Mouse (Mus musculus) liver, embryonic 14.5 days (tissue): ENCODE results near the gene Lrrc40. TPM values are rescaled to one million over a fixed set of nuclear protein-coding genes. Genes with fewer than 3 reads are reported as not detected.
A peak's percentile ranks its signal among the peaks of the same experiment; 100 is the strongest.

Experiments
- ATAC-seq: fragments of 200-750 bp; cut with Nextera tagmentation; 2 replicates; pipeline ENCODE4 v1.8.0; 2017; ENCODE audit warnings: moderate number of reproducible peaks, mild to moderate bottlenecking, moderate library complexity; ENCODE audit not compliant: insufficient read depth
- DNase-seq, 3 experiments: peaks; one replicate each; pipeline ENCODE4 v3.0.0-alpha.2; 2012 to 2013; ENCODE audit warnings: low read depth in 3 of 3, low spot score in 3 of 3
- H3K27ac ChIP-seq: fragments of 300-500 bp; sonication (generic); 2 replicates; pipeline ENCODE4 v1.5.1; 2014; ENCODE audit warnings: moderate library complexity, mild to moderate bottlenecking, control low read depth, inconsistent platforms
- H3K27me3 ChIP-seq: fragments of 300-500 bp; sonication (generic); 2 replicates; pipeline ENCODE4 v1.6.1; 2014; ENCODE audit warnings: mild to moderate bottlenecking, low read length, moderate library complexity; ENCODE audit not compliant: control insufficient read depth, insufficient read depth
- H3K36me3 ChIP-seq: fragments of 300-500 bp; sonication (generic); replicated peaks from 2 replicates; pipeline ENCODE4 v1.6.1; 2014; ENCODE audit warnings: low read depth; ENCODE audit not compliant: control insufficient read depth, insufficient read depth
- H3K4me1 ChIP-seq, 2 experiments: fragments of 200-500 bp in 1 of 2; fragments of 300-500 bp in 1 of 2; sonication (generic) in 1 of 2; replicated peaks; 2 replicates each; pipeline ENCODE4 v1.6.1; 2012 to 2014; ENCODE audit warnings: antibody characterized with exemption in 1 of 2, inconsistent platforms in 1 of 2, low read length in 1 of 2; ENCODE audit not compliant: control insufficient read depth in 2 of 2, insufficient read depth in 2 of 2
- H3K4me2 ChIP-seq: fragments of 300-500 bp; sonication (generic); 2 replicates; pipeline ENCODE4 v1.6.1; 2014; ENCODE audit warnings: low read depth, mild to moderate bottlenecking, control low read depth, moderate library complexity
- H3K4me3 ChIP-seq, 2 experiments: fragments of 200-500 bp in 1 of 2; fragments of 300-500 bp in 1 of 2; sonication (generic) in 1 of 2; 2 replicates each; pipeline ENCODE4 v1.5.1; 2012 to 2014; ENCODE audit warnings: low read depth in 2 of 2, low read length in 2 of 2, mild to moderate bottlenecking in 2 of 2, control low read depth in 1 of 2, inconsistent platforms in 1 of 2, moderate library complexity in 1 of 2; ENCODE audit not compliant: insufficient read depth in 1 of 2
- H3K9ac ChIP-seq: fragments of 300-500 bp; sonication (generic); replicated peaks from 2 replicates; pipeline ENCODE4 v1.6.1; 2014; ENCODE audit warnings: mild to moderate bottlenecking, control low read depth, moderate library complexity
- H3K9me3 ChIP-seq: fragments of 300-500 bp; sonication (generic); 2 replicates; pipeline ENCODE4 v1.6.1; 2016; ENCODE audit warnings: low read length, mixed read lengths; ENCODE audit not compliant: control insufficient read depth
- CTCF ChIP-seq: IDR thresholded peaks from 2 replicates; pipeline ENCODE4 v1.5.1; 2016; ENCODE audit warnings: antibody characterized with exemption, low read depth, control low read depth
- EP300 ChIP-seq: IDR thresholded peaks from 2 replicates; pipeline ENCODE4 v1.6.1; 2016; ENCODE audit warnings: antibody characterized with exemption, low read depth
- WGBS: fragments of 180-500 bp; shearing (Covaris S2); extraction: QIAGEN DNeasy Blood & Tissue Kit; methylation state at CpG from one replicate; pipeline ENCODE4 v1.1.7; 2014; ENCODE audit not compliant: insufficient replicate concordance; 5-methylcytosine and 5-hydroxymethylcytosine counted together
- polyA plus RNA-seq, 2 experiments: library from polyadenylated mRNA; depleted of rRNA in 1 of 2; stranded (reverse) in 1 of 2; unstranded in 1 of 2; fragments of >200 nt; fragmentation: Nextera tagmentation in 1 of 2; extraction: Ambion mirVana in 1 of 2; gene quantifications; 2 replicates each; pipeline versions ENCODE4 v1.2.1 to v1.2.3; 2012 to 2014

Gene Lrrc40
- polyA plus RNA-seq, 2 experiments = 10.0 to 22.5 TPM

DNA sequence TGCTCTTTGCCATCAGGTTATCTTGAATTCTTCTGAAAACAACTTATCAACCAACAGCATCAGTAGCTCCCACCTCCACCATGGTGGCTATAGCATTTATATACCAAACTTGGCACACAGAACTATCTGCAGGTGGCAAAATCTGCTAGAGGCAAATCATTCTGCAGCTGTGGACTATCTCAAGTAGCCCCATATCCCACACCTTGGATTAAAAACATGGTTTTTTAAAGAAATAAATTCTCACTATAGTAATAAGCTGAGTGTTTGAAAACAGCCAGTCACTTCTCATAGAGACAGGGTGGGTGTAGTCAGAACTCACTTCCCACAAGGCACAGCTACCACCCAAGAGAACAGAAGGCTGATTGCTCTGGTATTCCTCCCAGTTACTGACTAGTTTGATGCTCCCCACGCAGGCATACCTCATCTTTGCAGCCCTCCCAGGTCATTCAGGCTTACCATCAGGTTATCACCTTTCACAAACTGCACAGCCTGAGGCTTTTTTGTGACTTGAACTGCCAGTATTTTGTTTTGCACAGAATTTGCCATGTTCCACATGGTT, 26.6 kb upstream of the Lrrc40 start:
- WGBS = 55% methylated on average over 1 of the region's 1 CpGs
- Histone ChIP-seq H3K27me3 (no peaks in the 10 kb centered on the region), H3K36me3 (peaks cover 37% of the 10 kb centered on the region), H3K4me2 (no peak overlapping the region), H3K27ac (no peak overlapping the region), H3K9ac (no peak overlapping the region), H3K4me3 (no peak overlapping the region), H3K9me3 (no peaks in the 10 kb centered on the region), H3K4me1 (no peaks in the 10 kb centered on the region)
- ATAC-seq = no peak; the same call in 1 of the 2 replicates
- TF ChIP-seq EP300 (no peak), CTCF (no peak)
- no peak for DNase-seq

DNA sequence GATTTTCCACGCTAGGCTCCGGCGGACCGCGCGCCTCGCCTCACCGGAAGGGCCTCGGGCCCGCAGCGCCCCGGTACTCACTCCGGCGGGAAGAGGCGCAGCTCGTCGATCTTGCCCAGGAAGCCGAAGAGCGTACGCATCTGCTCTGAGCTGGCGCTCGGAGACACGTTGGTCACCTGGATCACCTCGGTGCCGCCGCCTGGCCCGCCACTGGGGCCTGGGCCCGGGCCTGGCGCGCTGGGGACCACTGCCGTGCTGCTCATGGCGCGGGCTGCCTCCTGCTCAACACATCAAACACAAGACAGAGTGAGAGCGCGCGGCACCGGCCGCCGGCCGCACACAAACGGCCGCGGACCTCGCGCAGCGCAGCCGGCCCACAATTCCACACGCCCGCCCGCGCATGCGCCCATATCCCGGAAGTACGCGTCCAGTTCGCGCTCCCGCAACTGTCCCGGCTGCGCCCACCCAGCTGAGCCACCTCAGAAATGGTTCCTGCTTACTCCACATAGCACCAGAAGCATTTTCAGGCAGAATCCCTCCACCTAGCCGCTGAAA, 5.0 kb upstream of the Lrrc40 start:
- peak; percentile 86 for ATAC-seq
- TF ChIP-seq EP300 (no peak), CTCF (peak; percentile 27; the same call in 1 of the 2 replicates)
- Histone ChIP-seq H3K27ac (peak overlapping the region; percentile 99), H3K4me3 (peak overlapping the region; percentile 97 to 98), H3K9ac (peak overlapping the region; percentile 97), H3K4me2 (peak overlapping the region; percentile 97), H3K4me1 (peaks cover 7 to 15% of the 10 kb centered on the region in 2 experiments), H3K9me3 (no peaks in the 10 kb centered on the region), H3K27me3 (no peaks in the 10 kb centered on the region), H3K36me3 (peaks cover 2% of the 10 kb centered on the region)
- peak; percentile 78 to 81 (median 80) for DNase-seq
- WGBS = under 1% methylated on average over 60 of the region's 61 CpGs

DNA sequence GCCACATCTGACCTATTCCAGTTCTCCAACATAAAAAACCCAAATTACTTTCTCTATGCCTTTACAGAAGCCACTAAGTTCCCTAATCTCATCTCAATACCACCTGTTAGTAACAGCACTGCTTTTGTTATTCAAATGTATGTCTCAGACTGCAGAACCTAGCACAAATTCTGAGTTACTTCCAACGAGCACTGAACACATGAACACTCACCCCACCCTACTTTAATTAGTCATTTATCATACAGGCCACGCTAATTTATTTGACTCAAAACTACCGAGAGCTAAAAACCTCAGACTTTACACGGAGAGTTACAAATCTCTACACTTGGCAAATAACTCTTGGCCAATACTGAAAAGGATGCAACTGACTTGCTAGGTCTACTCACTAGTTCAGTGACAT, 4.4 kb upstream of the Lrrc40 start:
- H3K4me2 ChIP-seq = peak overlapping the region; percentile 97
- H3K27me3 ChIP-seq = no peaks in the 10 kb centered on the region
- DNase-seq (no peak), ATAC-seq (no peak)
- peak overlapping the region; percentile 97 to 98 for H3K4me3 ChIP-seq
- H3K9me3 ChIP-seq = no peaks in the 10 kb centered on the region
- H3K36me3 ChIP-seq = no peaks in the 10 kb centered on the region; the same call in none of the 2 replicates
- TF ChIP-seq CTCF = no peak
- H3K4me1 ChIP-seq = peaks cover 7 to 15% of the 10 kb centered on the region in 2 experiments
- WGBS = 4% methylated on average over 4 of the region's 4 CpGs
- peak overlapping the region; percentile 99 for H3K27ac ChIP-seq
- peak overlapping the region; percentile 97 for H3K9ac ChIP-seq

GRCm38 (mm10) chr3:158035866-158036265, 596 bp upstream of the Lrrc40 start:
- no peaks in the 10 kb centered on the region for H3K27me3 ChIP-seq
- peak overlapping the region; percentile 89 to 96 for H3K4me3 ChIP-seq
- DNase-seq (no peak), ATAC-seq (no peak)
- H3K27ac ChIP-seq = peak overlapping the region; percentile 79
- H3K9ac ChIP-seq = peak overlapping the region; percentile 86
- no peaks in the 10 kb centered on the region for H3K9me3 ChIP-seq
- no peak for TF ChIP-seq EP300
- no peak for TF ChIP-seq CTCF
- no peaks in the 10 kb centered on the region for H3K36me3 ChIP-seq
- H3K4me1 ChIP-seq = peaks cover 8 to 15% of the 10 kb centered on the region in 2 experiments
- H3K4me2 ChIP-seq = peak overlapping the region; percentile 93
- WGBS = under 1% methylated on average over 11 of the region's 11 CpGs

- ATAC-seq (no peak), DNase-seq (no peak)
- H3K4me3 ChIP-seq = no peak overlapping the region
- peak overlapping the region; percentile 93 for H3K4me2 ChIP-seq
- H3K9me3 ChIP-seq = no peaks in the 10 kb centered on the region
- H3K27me3 ChIP-seq = no peaks in the 10 kb centered on the region
- WGBS = 72% methylated on average over 3 of the region's 3 CpGs
- H3K36me3 ChIP-seq = no peaks in the 10 kb centered on the region
- no peak for TF ChIP-seq EP300
- TF ChIP-seq CTCF = no peak
- no peak overlapping the region for H3K27ac ChIP-seq
- no peak overlapping the region for H3K9ac ChIP-seq
- H3K4me1 ChIP-seq = peaks cover 6 to 9% of the 10 kb centered on the region in 2 experiments
Measured at GRCm38 (mm10) chr3:158038106-158038505, 1.6 kb downstream of the Lrrc40 start.
